Mouse (Mus musculus): ENCODE results near the gene Hus1b. TPM values are rescaled to one million over a fixed set of nuclear protein-coding genes. Genes with fewer than 3 reads are reported as not detected.

The Hus1b gene
- polyA plus RNA-seq, 1 experiment from 2014 or later = not detected

- ATAC-seq (ENCODE audit: low FRiP score, low read depth) = no peak
Measured at GRCm38 (mm10) chr13:30947129-30947528, 430 bp downstream of the Hus1b start.

GRCm38 (mm10) chr13:30945788-30946187 is 1.8 kb downstream of the Hus1b start:
- H3K27me3 ChIP-seq = no peaks in the 10 kb centered on the region
- peaks cover 5% of the 10 kb centered on the region; the same call in 1 of the 2 replicates for H3K4me1 ChIP-seq
- no peak overlapping the region for H3K4me2 ChIP-seq (replicated peaks)
- no peak overlapping the region for H3K27ac ChIP-seq
- H3K4me3 ChIP-seq = no peak overlapping the region
- H3K36me3 ChIP-seq = peaks cover 12% of the 10 kb centered on the region; the same call in 1 of the 2 replicates
- no peak for ATAC-seq (ENCODE audit: low FRiP score, low read depth)
- H3K9ac ChIP-seq = no peak overlapping the region
- H3K9me3 ChIP-seq = no peaks in the 10 kb centered on the region

More at GRCm38 (mm10) chr13:30947129-30947528, 430 bp downstream of the Hus1b start:
- Histone ChIP-seq H3K9me3 (no peaks in the 10 kb centered on the region), H3K9ac (no peak overlapping the region), H3K4me3 (no peak overlapping the region), H3K4me1 (peaks cover 5% of the 10 kb centered on the region; the same call in 1 of the 2 replicates), H3K36me3 (peaks cover 12% of the 10 kb centered on the region; the same call in 1 of the 2 replicates), H3K4me2 (replicated peaks) (no peak overlapping the region), H3K27me3 (no peaks in the 10 kb centered on the region), H3K27ac (no peak overlapping the region)
- WGBS = 92% methylated on average over 15 of the region's 15 CpGs

- 78% methylated on average over 6 of the region's 6 CpGs for WGBS
Measured at GRCm38 (mm10) chr13:30932972-30933371, 14.6 kb downstream of the Hus1b start.

GRCm38 (mm10) chr13:30931613-30932012 is 15.9 kb downstream of the Hus1b start:
- peaks cover 17% of the 10 kb centered on the region for H3K4me1 ChIP-seq
- WGBS = 37% methylated on average over 4 of the region's 4 CpGs
- H3K4me2 ChIP-seq (replicated peaks) = no peak overlapping the region
- peaks cover 5% of the 10 kb centered on the region for H3K36me3 ChIP-seq
- no peaks in the 10 kb centered on the region for H3K9me3 ChIP-seq
- no peak overlapping the region for H3K4me3 ChIP-seq
- H3K27me3 ChIP-seq = peaks cover 9% of the 10 kb centered on the region; the same call in 1 of the 2 replicates
- ATAC-seq (ENCODE audit: low FRiP score, low read depth) = peak; percentile 69
- H3K27ac ChIP-seq = no peak overlapping the region
- H3K9ac ChIP-seq = no peak overlapping the region

More at GRCm38 (mm10) chr13:30932972-30933371, 14.6 kb downstream of the Hus1b start:
- Histone ChIP-seq H3K9ac (no peak overlapping the region), H3K4me1 (peaks cover 17% of the 10 kb centered on the region), H3K4me3 (no peak overlapping the region), H3K4me2 (replicated peaks) (no peak overlapping the region), H3K27me3 (peaks cover 9% of the 10 kb centered on the region; the same call in 1 of the 2 replicates), H3K36me3 (peaks cover 9% of the 10 kb centered on the region), H3K27ac (no peak overlapping the region), H3K9me3 (no peaks in the 10 kb centered on the region)
- no peak for ATAC-seq (ENCODE audit: low FRiP score, low read depth)

- Histone ChIP-seq H3K9me3 (no peaks in the 10 kb centered on the region), H3K4me1 (peaks cover 17% of the 10 kb centered on the region), H3K9ac (no peak overlapping the region), H3K4me2 (replicated peaks) (no peak overlapping the region), H3K4me3 (no peak overlapping the region), H3K27ac (no peak overlapping the region), H3K36me3 (peaks cover 11% of the 10 kb centered on the region), H3K27me3 (peaks cover 9% of the 10 kb centered on the region; the same call in 1 of the 2 replicates)
- WGBS = 87% methylated on average over 2 of the region's 2 CpGs
- ATAC-seq (ENCODE audit: low FRiP score, low read depth) = no peak
Measured at GRCm38 (mm10) chr13:30929119-30929518, 18.4 kb downstream of the Hus1b start.

GRCm38 (mm10) chr13:30924269-30924668 is 23.3 kb downstream of the Hus1b start:
- WGBS = 90% methylated on average over 6 of the region's 6 CpGs
- H3K9ac ChIP-seq = no peak overlapping the region
- ATAC-seq (ENCODE audit: low FRiP score, low read depth) = no peak

GRCm38 (mm10) chr13:30921914-30922313 is 25.6 kb downstream of the Hus1b start:
- no peak for ATAC-seq (ENCODE audit: low FRiP score, low read depth)

More at GRCm38 (mm10) chr13:30924269-30924668, 23.3 kb downstream of the Hus1b start:
- Histone ChIP-seq H3K36me3 (peaks cover 19% of the 10 kb centered on the region), H3K4me1 (no peaks in the 10 kb centered on the region), H3K4me2 (replicated peaks) (no peak overlapping the region), H3K27me3 (peaks cover under 1% of the 10 kb centered on the region; the same call in 1 of the 2 replicates), H3K4me3 (no peak overlapping the region), H3K9me3 (no peaks in the 10 kb centered on the region), H3K27ac (no peak overlapping the region)

GRCm38 (mm10) chr13:30913757-30914156 is 33.8 kb downstream of the Hus1b start:
- peaks cover 11% of the 10 kb centered on the region for H3K4me1 ChIP-seq
- H3K9me3 ChIP-seq = no peaks in the 10 kb centered on the region
- no peak for ATAC-seq (ENCODE audit: low FRiP score, low read depth)
- H3K9ac ChIP-seq = no peak overlapping the region
- H3K4me2 ChIP-seq (replicated peaks) = no peak overlapping the region
- H3K4me3 ChIP-seq = no peak overlapping the region
- H3K27ac ChIP-seq = no peak overlapping the region
- peaks cover 11% of the 10 kb centered on the region; the same call in 1 of the 2 replicates for H3K36me3 ChIP-seq
- no peaks in the 10 kb centered on the region for H3K27me3 ChIP-seq

More at GRCm38 (mm10) chr13:30921914-30922313, 25.6 kb downstream of the Hus1b start:
- H3K36me3 ChIP-seq = peaks cover 19% of the 10 kb centered on the region
- H3K4me3 ChIP-seq = no peak overlapping the region
- no peak overlapping the region for H3K9ac ChIP-seq
- no peak overlapping the region for H3K27ac ChIP-seq
- no peak overlapping the region for H3K4me2 ChIP-seq (replicated peaks)
- H3K27me3 ChIP-seq = no peaks in the 10 kb centered on the region
- H3K4me1 ChIP-seq = no peaks in the 10 kb centered on the region
- WGBS = 87% methylated on average over 4 of the region's 4 CpGs
- no peaks in the 10 kb centered on the region for H3K9me3 ChIP-seq

- 12% methylated on average over 4 of the region's 4 CpGs for WGBS
- Histone ChIP-seq H3K4me2 (replicated peaks) (no peak overlapping the region), H3K4me3 (no peak overlapping the region), H3K27ac (no peak overlapping the region), H3K9ac (no peak overlapping the region), H3K36me3 (peaks cover 14% of the 10 kb centered on the region; the same call in 1 of the 2 replicates), H3K4me1 (peaks cover 11% of the 10 kb centered on the region), H3K9me3 (no peaks in the 10 kb centered on the region), H3K27me3 (no peaks in the 10 kb centered on the region)
- no peak for ATAC-seq (ENCODE audit: low FRiP score, low read depth)
Measured at GRCm38 (mm10) chr13:30913028-30913427, 34.5 kb downstream of the Hus1b start.

- Histone ChIP-seq H3K9me3 (no peaks in the 10 kb centered on the region), H3K27me3 (no peaks in the 10 kb centered on the region), H3K27ac (no peak overlapping the region), H3K36me3 (peaks cover 14% of the 10 kb centered on the region; the same call in 1 of the 2 replicates), H3K4me2 (replicated peaks) (no peak overlapping the region), H3K4me1 (peaks cover 11% of the 10 kb centered on the region), H3K9ac (no peak overlapping the region), H3K4me3 (no peak overlapping the region)
- WGBS = 64% methylated on average over 5 of the region's 5 CpGs
- no peak for ATAC-seq (ENCODE audit: low FRiP score, low read depth)
Measured at GRCm38 (mm10) chr13:30911931-30912625, 35.5 kb downstream of the Hus1b start.

- no peak for ATAC-seq (ENCODE audit: low FRiP score, low read depth)
- H3K4me2 ChIP-seq (replicated peaks) = no peak overlapping the region
- 82% methylated on average over 5 of the region's 5 CpGs for WGBS
Measured at GRCm38 (mm10) chr13:30910889-30911288, 36.7 kb downstream of the Hus1b start.

GRCm38 (mm10) chr13:30902286-30902685 is 45.3 kb downstream of the Hus1b start:
- H3K4me1 ChIP-seq = peaks cover 8% of the 10 kb centered on the region
- no peaks in the 10 kb centered on the region for H3K27me3 ChIP-seq
- ATAC-seq (ENCODE audit: low FRiP score, low read depth) = no peak
- H3K4me2 ChIP-seq (replicated peaks) = no peak overlapping the region
- WGBS = 31% methylated on average over 2 of the region's 2 CpGs
- no peak overlapping the region for H3K4me3 ChIP-seq
- no peaks in the 10 kb centered on the region for H3K9me3 ChIP-seq
- no peak overlapping the region for H3K9ac ChIP-seq
- H3K27ac ChIP-seq = no peak overlapping the region
- peaks cover 19% of the 10 kb centered on the region for H3K36me3 ChIP-seq

More at GRCm38 (mm10) chr13:30910889-30911288, 36.7 kb downstream of the Hus1b start:
- no peak overlapping the region for H3K4me3 ChIP-seq
- H3K9ac ChIP-seq = no peak overlapping the region
- H3K9me3 ChIP-seq = no peaks in the 10 kb centered on the region
- no peaks in the 10 kb centered on the region for H3K27me3 ChIP-seq
- H3K36me3 ChIP-seq = peaks cover 10% of the 10 kb centered on the region
- no peak overlapping the region for H3K27ac ChIP-seq
- peaks cover 11% of the 10 kb centered on the region for H3K4me1 ChIP-seq

Data from limb, embryonic 13.5 days (tissue).